In genomic region chr12:95205081-95205480, GRCm38 (mm10) we compare ENCODE assay signal across 27 mouse cellular contexts.
A peak's percentile ranks its signal among the peaks of the same experiment; 100 is the strongest.
DNase-seq lines count a peak whose midpoint lies in the region; ATAC-seq and TF ChIP-seq lines count a peak whose summit lies in the region.
"Had no signal": no experiment of that assay in that cellular context is flagged by ENCODE, and none has a peak within 500 bp of the region (broad histone marks: within the 10 kb centered on the region; RNA-seq: fewer than 3 reads in every experiment).

No protein-coding gene starts in this region.

- H3K9me3 ChIP-seq in hindbrain, postnatal 0 days (ENCODE audit: low read length), result no peaks in the 10 kb centered on the region
- H3K9me3 ChIP-seq in hindbrain, embryonic 16.5 days (ENCODE audit: control insufficient read depth, low read length), result no peaks in the 10 kb centered on the region
- no peaks in the 10 kb centered on the region for H3K9me3 ChIP-seq in midbrain, embryonic 16.5 days (replicated peaks; ENCODE audit: control insufficient read depth, low read length, poor library complexity, severe bottlenecking)
- H3K9me3 ChIP-seq in midbrain, embryonic 11.5 days (ENCODE audit: control insufficient read depth, low read length), result no peaks in the 10 kb centered on the region
- H3K9me3 ChIP-seq in heart, embryonic 11.5 days (replicated peaks; ENCODE audit: control insufficient read depth, low read length), result no peaks in the 10 kb centered on the region
- H3K9me3 ChIP-seq: embryonic facial prominence, embryonic 12.5 days; embryonic facial prominence, embryonic 15.5 days; forebrain, embryonic 12.5 days; forebrain, embryonic 15.5 days; heart, embryonic 12.5 days; heart, embryonic 15.5 days; hindbrain, embryonic 10.5 days; hindbrain, embryonic 13.5 days had no signal

- 47% methylated on average over 3 of the region's 3 CpGs for WGBS in hindbrain, postnatal 0 days
- WGBS in hindbrain, embryonic 16.5 days, result 65% methylated on average over 3 of the region's 3 CpGs
- 57% methylated on average over 3 of the region's 3 CpGs for WGBS in midbrain, embryonic 16.5 days
- WGBS in midbrain, embryonic 11.5 days, result 76% methylated on average over 3 of the region's 3 CpGs
- 58% methylated on average over 3 of the region's 3 CpGs for WGBS in heart, embryonic 11.5 days (ENCODE audit: insufficient replicate concordance)

- no peak overlapping the region for H3K4me3 ChIP-seq in hindbrain, postnatal 0 days (ENCODE audit: low read length)
- H3K4me3 ChIP-seq in hindbrain, embryonic 16.5 days (ENCODE audit: low read length), result no peak overlapping the region
- no peak overlapping the region for H3K4me3 ChIP-seq in midbrain, embryonic 16.5 days (ENCODE audit: low read depth, low read length)
- H3K4me3 ChIP-seq in midbrain, embryonic 11.5 days (ENCODE audit: low read depth, low read length), result no peak overlapping the region
- no peak overlapping the region for H3K4me3 ChIP-seq in heart, embryonic 11.5 days (ENCODE audit: low read depth, low read length)
- H3K4me3 ChIP-seq: embryonic facial prominence, embryonic 12.5 days; embryonic facial prominence, embryonic 15.5 days; forebrain, embryonic 12.5 days; forebrain, embryonic 15.5 days; heart, embryonic 12.5 days; heart, embryonic 15.5 days; hindbrain, embryonic 10.5 days; hindbrain, embryonic 13.5 days had no signal

- H3K27me3 ChIP-seq in hindbrain, postnatal 0 days (ENCODE audit: insufficient read depth, low read length), result no peaks in the 10 kb centered on the region
- H3K27me3 ChIP-seq in hindbrain, embryonic 16.5 days (replicated peaks; ENCODE audit: control insufficient read depth, insufficient read depth, low read length), result no peaks in the 10 kb centered on the region
- no peaks in the 10 kb centered on the region for H3K27me3 ChIP-seq in midbrain, embryonic 16.5 days (ENCODE audit: control insufficient read depth, insufficient read depth, low read depth, low read length)
- H3K27me3 ChIP-seq in midbrain, embryonic 11.5 days (ENCODE audit: control insufficient read depth, insufficient read depth, low read length), result no peaks in the 10 kb centered on the region
- no peaks in the 10 kb centered on the region for H3K27me3 ChIP-seq in heart, embryonic 11.5 days (ENCODE audit: control insufficient read depth, insufficient read depth, low read length)
- H3K27me3 ChIP-seq: CH12.LX; embryonic facial prominence, embryonic 12.5 days; embryonic facial prominence, embryonic 15.5 days; forebrain, embryonic 12.5 days; forebrain, embryonic 15.5 days; heart, embryonic 12.5 days; heart, embryonic 15.5 days; hindbrain, embryonic 13.5 days; Patski had no signal

- no peak overlapping the region for H3K4me2 ChIP-seq in hindbrain, postnatal 0 days (ENCODE audit: low read depth, low read length)
- H3K4me2 ChIP-seq in hindbrain, embryonic 16.5 days (ENCODE audit: low read length), result no peak overlapping the region
- H3K4me2 ChIP-seq in midbrain, embryonic 16.5 days (ENCODE audit: low read length), result no peak overlapping the region
- H3K4me2 ChIP-seq in midbrain, embryonic 11.5 days, result no peak overlapping the region
- no peak overlapping the region for H3K4me2 ChIP-seq in heart, embryonic 11.5 days
- H3K4me2 ChIP-seq: embryonic facial prominence, embryonic 12.5 days; embryonic facial prominence, embryonic 15.5 days; forebrain, embryonic 12.5 days; forebrain, embryonic 15.5 days; heart, embryonic 12.5 days; heart, embryonic 15.5 days; hindbrain, embryonic 13.5 days had no signal

- no peaks in the 10 kb centered on the region for H3K4me1 ChIP-seq in hindbrain, postnatal 0 days (ENCODE audit: insufficient read depth, low read length)
- H3K4me1 ChIP-seq in hindbrain, embryonic 16.5 days (ENCODE audit: control insufficient read depth, insufficient read depth, low read depth, low read length), result no peaks in the 10 kb centered on the region
- no peaks in the 10 kb centered on the region for H3K4me1 ChIP-seq in midbrain, embryonic 16.5 days (ENCODE audit: control insufficient read depth, insufficient read depth, low read length)
- H3K4me1 ChIP-seq in midbrain, embryonic 11.5 days (ENCODE audit: control insufficient read depth, insufficient read depth, low read length), result no peaks in the 10 kb centered on the region
- H3K4me1 ChIP-seq in heart, embryonic 11.5 days (ENCODE audit: control insufficient read depth, insufficient read depth, low read length), result no peaks in the 10 kb centered on the region
- H3K4me1 ChIP-seq: embryonic facial prominence, embryonic 12.5 days; embryonic facial prominence, embryonic 15.5 days; forebrain, embryonic 12.5 days; forebrain, embryonic 15.5 days; heart, embryonic 12.5 days; heart, embryonic 15.5 days; hindbrain, embryonic 10.5 days; hindbrain, embryonic 13.5 days had no signal

- no peak for TF ChIP-seq CTCF in hindbrain, postnatal 0 days (IDR thresholded peaks at IDR 0.05; ENCODE audit: low read depth)

- no peak overlapping the region for H3K27ac ChIP-seq in hindbrain, postnatal 0 days
- no peak overlapping the region for H3K27ac ChIP-seq in hindbrain, embryonic 16.5 days (ENCODE audit: low read depth, low read length)
- no peak overlapping the region for H3K27ac ChIP-seq in midbrain, embryonic 16.5 days (ENCODE audit: low read length)
- no peak overlapping the region for H3K27ac ChIP-seq in midbrain, embryonic 11.5 days (ENCODE audit: low read depth, low read length)
- no peak overlapping the region for H3K27ac ChIP-seq in heart, embryonic 11.5 days (ENCODE audit: low read depth, low read length)
- H3K27ac ChIP-seq: embryonic facial prominence, embryonic 12.5 days; embryonic facial prominence, embryonic 15.5 days; forebrain, embryonic 12.5 days; forebrain, embryonic 15.5 days; heart, embryonic 15.5 days; hindbrain, embryonic 10.5 days; hindbrain, embryonic 13.5 days had no signal

- H3K9ac ChIP-seq in hindbrain, postnatal 0 days (replicated peaks; ENCODE audit: low read length), result no peak overlapping the region
- H3K9ac ChIP-seq in hindbrain, embryonic 16.5 days (ENCODE audit: low read depth, low read length), result no peak overlapping the region
- no peak overlapping the region for H3K9ac ChIP-seq in midbrain, embryonic 16.5 days (ENCODE audit: low read depth, low read length)
- no peak overlapping the region for H3K9ac ChIP-seq in midbrain, embryonic 11.5 days (ENCODE audit: low read length)
- H3K9ac ChIP-seq in heart, embryonic 11.5 days (ENCODE audit: low read depth, low read length), result no peak overlapping the region
- H3K9ac ChIP-seq: embryonic facial prominence, embryonic 12.5 days; embryonic facial prominence, embryonic 15.5 days; forebrain, embryonic 12.5 days; forebrain, embryonic 15.5 days; heart, embryonic 12.5 days; heart, embryonic 15.5 days; hindbrain, embryonic 13.5 days had no signal

- H3K36me3 ChIP-seq in hindbrain, postnatal 0 days (ENCODE audit: insufficient read depth, low read length), result no peaks in the 10 kb centered on the region
- no peaks in the 10 kb centered on the region for H3K36me3 ChIP-seq in hindbrain, embryonic 16.5 days (ENCODE audit: control insufficient read depth, insufficient read depth, low read length)
- no peaks in the 10 kb centered on the region for H3K36me3 ChIP-seq in midbrain, embryonic 16.5 days (ENCODE audit: control insufficient read depth, insufficient read depth, low read length)
- H3K36me3 ChIP-seq in midbrain, embryonic 11.5 days (ENCODE audit: control insufficient read depth, insufficient read depth, low read length), result no peaks in the 10 kb centered on the region
- no peaks in the 10 kb centered on the region for H3K36me3 ChIP-seq in heart, embryonic 11.5 days (ENCODE audit: control insufficient read depth, insufficient read depth, low read length)
- H3K36me3 ChIP-seq: embryonic facial prominence, embryonic 12.5 days; embryonic facial prominence, embryonic 15.5 days; forebrain, embryonic 12.5 days; forebrain, embryonic 15.5 days; G1E; heart, embryonic 12.5 days; heart, embryonic 15.5 days; hindbrain, embryonic 10.5 days; hindbrain, embryonic 13.5 days had no signal

- ATAC-seq in hindbrain, postnatal 0 days, result no peak
- ATAC-seq in hindbrain, embryonic 16.5 days, result no peak
- ATAC-seq in midbrain, embryonic 16.5 days, result 0 out of 2 replicates have a peak, but pooled peaks have one; percentile 56
- no peak for ATAC-seq in midbrain, embryonic 11.5 days (ENCODE audit: low FRiP score)
- ATAC-seq in heart, embryonic 11.5 days (replicated peaks; ENCODE audit: insufficient number of reproducible peaks, low FRiP score, low TSS enrichment), result no peak
- ATAC-seq: forebrain, embryonic 15.5 days; Patski had no signal

- DNase-seq in hindbrain, postnatal 0 days (ENCODE audit: low spot score), result peak; percentile 1
- no peak for DNase-seq in midbrain, embryonic 11.5 days (ENCODE audit: low spot score, missing footprints)
- DNase-seq in fibroblast of lung, adult 2 months (ENCODE audit: low read depth), result peak; percentile 19
- DNase-seq in retina, postnatal 1 day, result peak; percentile 26
- no peak for DNase-seq in lung, postnatal 36 days
- DNase-seq: adrenal gland, adult 8-10 months; adrenal gland, postnatal 25 days; B cell, adult 2 months; cerebellum, adult 11 months; cerebellum, adult 2 months; cerebellum, adult 9-11 months; cerebellum, postnatal 25 days; gastrocnemius, postnatal 10 days had no signal

Comparison
In these comparisons a context has a peak if more than half of its experiments do, and no peak if none do; other contexts are left out.
1. DNase-seq: peak in hindbrain, postnatal 0 days (single experiment), fibroblast of lung, adult 2 months (single experiment) and retina, postnatal 1 day (single experiment); none in midbrain, embryonic 11.5 days (single experiment) and lung, postnatal 36 days (single experiment).